Mouse (Mus musculus): ENCODE results near the gene Fam71a. TPM values are rescaled to one million over a fixed set of nuclear protein-coding genes. Genes with fewer than 3 reads are reported as not detected.

Gene Fam71a
- total and polyA plus RNA-seq, 3 experiments = not detected

GRCm38 (mm10) chr1:191114868-191115267, 49.7 kb downstream of the Fam71a start (continued):
- TF ChIP-seq JUN (IDR thresholded peaks at IDR 0.05; ENCODE audit: insufficient read depth, low read depth, low read length) (peak; percentile 62), EP300 (IDR thresholded peaks at IDR 0.05; ENCODE audit: low read length) (peak; percentile 83), MEF2A (IDR thresholded peaks at IDR 0.05; ENCODE audit: borderline replicate concordance, low read depth, low read length) (peak; percentile 71), CHD1 (IDR thresholded peaks at IDR 0.05; ENCODE audit: low read depth, low read length) (no peak), NELFE (IDR thresholded peaks at IDR 0.05; ENCODE audit: low read depth, low read length) (no peak), ZKSCAN1 (IDR thresholded peaks at IDR 0.05; ENCODE audit: borderline replicate concordance, low read depth, low read length) (no peak), MXI1 (IDR thresholded peaks at IDR 0.05; ENCODE audit: low read depth, low read length) (no peak), TBP (conservative IDR thresholded peaks at IDR 0.05; ENCODE audit: low read depth, low read length) (peak; percentile 33; the same call in 1 of the 2 replicates), SIN3A (IDR thresholded peaks at IDR 0.05; ENCODE audit: low read length) (no peak), IRF4 (IDR thresholded peaks at IDR 0.05; ENCODE audit: low read depth, low read length) (peak; percentile 96), PAX5 (IDR thresholded peaks at IDR 0.05; ENCODE audit: low read length) (no peak), HCFC1 (IDR thresholded peaks at IDR 0.05; ENCODE audit: low read depth, low read length) (no peak), KAT2A (IDR thresholded peaks at IDR 0.05; ENCODE audit: insufficient replicate concordance, low read length) (no peak)

Other genes with a start within 250 kb of the Fam71a start
- gene Angel2, start 239.7 kb downstream of the Fam71a start, total RNA-seq (2012; rRNA removed) = 24.4 and 25.3 TPM in 2 replicates
- 49.9 and 53.6 TPM in 2 replicates for gene Angel2, start 239.7 kb downstream of the Fam71a start, total RNA-seq (2014; rRNA removed)
- 34.2 and 34.8 TPM in 2 replicates for gene Angel2, start 239.7 kb downstream of the Fam71a start, polyA plus RNA-seq (2012; ENCODE audit: insufficient read length, low read depth)
- gene Vash2, start 185.5 kb downstream of the Fam71a start, total RNA-seq (2012; rRNA removed) = 0.04 and 0.08 TPM in 2 replicates
- 0.05 and 0.17 TPM in 2 replicates for gene Vash2, start 185.5 kb downstream of the Fam71a start, total RNA-seq (2014; rRNA removed)
- gene Vash2, start 185.5 kb downstream of the Fam71a start, polyA plus RNA-seq (2012; ENCODE audit: insufficient read length, low read depth) = 0.16 and 0.25 TPM in 2 replicates
- 40.0 and 47.9 TPM in 2 replicates for gene Flvcr1, start 138.7 kb downstream of the Fam71a start, total RNA-seq (2012; rRNA removed)
- 86.8 and 93.8 TPM in 2 replicates for gene Flvcr1, start 138.7 kb downstream of the Fam71a start, total RNA-seq (2014; rRNA removed)
- 35.9 and 37.5 TPM in 2 replicates for gene Flvcr1, start 138.7 kb downstream of the Fam71a start, polyA plus RNA-seq (2012; ENCODE audit: insufficient read length, low read depth)
- gene Spata45, start 128.2 kb downstream of the Fam71a start, total RNA-seq (2012; rRNA removed) = not detected in 2 replicates
- not detected in 2 replicates for gene Spata45, start 128.2 kb downstream of the Fam71a start, total RNA-seq (2014; rRNA removed)
- 0.76 TPM in 1 of 2 replicates, not detected in the other for gene Spata45, start 128.2 kb downstream of the Fam71a start, polyA plus RNA-seq (2012; ENCODE audit: insufficient read length, low read depth)
- 12.9 TPM in 2 replicates for gene Tatdn3, start 101.9 kb downstream of the Fam71a start, total RNA-seq (2012; rRNA removed)
- 17.2 and 17.3 TPM in 2 replicates for gene Tatdn3, start 101.9 kb downstream of the Fam71a start, total RNA-seq (2014; rRNA removed)
- gene Tatdn3, start 101.9 kb downstream of the Fam71a start, polyA plus RNA-seq (2012; ENCODE audit: insufficient read length, low read depth) = 11.3 and 12.7 TPM in 2 replicates
- 17.4 and 17.9 TPM in 2 replicates for gene Nsl1, start 101.8 kb downstream of the Fam71a start, total RNA-seq (2012; rRNA removed)
- gene Nsl1, start 101.8 kb downstream of the Fam71a start, total RNA-seq (2014; rRNA removed) = 24.9 and 27.1 TPM in 2 replicates
- 16.0 and 20.0 TPM in 2 replicates for gene Nsl1, start 101.8 kb downstream of the Fam71a start, polyA plus RNA-seq (2012; ENCODE audit: insufficient read length, low read depth)
- 38.7 and 50.4 TPM in 2 replicates for gene Batf3, start 67.0 kb downstream of the Fam71a start, total RNA-seq (2012; rRNA removed)
- 33.0 and 44.7 TPM in 2 replicates for gene Batf3, start 67.0 kb downstream of the Fam71a start, total RNA-seq (2014; rRNA removed)
- gene Batf3, start 67.0 kb downstream of the Fam71a start, polyA plus RNA-seq (2012; ENCODE audit: insufficient read length, low read depth) = 42.5 and 48.1 TPM in 2 replicates
- 13.7 and 32.9 TPM in 2 replicates for gene Atf3, start 53.2 kb upstream of the Fam71a start, total RNA-seq (2012; rRNA removed)
- gene Atf3, start 53.2 kb upstream of the Fam71a start, total RNA-seq (2014; rRNA removed) = 39.7 and 41.5 TPM in 2 replicates
- gene Atf3, start 53.2 kb upstream of the Fam71a start, polyA plus RNA-seq (2012; ENCODE audit: insufficient read length, low read depth) = 25.1 and 28.9 TPM in 2 replicates
- 58.9 and 86.7 TPM in 2 replicates for gene Nenf, start 153.4 kb upstream of the Fam71a start, total RNA-seq (2012; rRNA removed)
- 35.7 and 43.8 TPM in 2 replicates for gene Nenf, start 153.4 kb upstream of the Fam71a start, total RNA-seq (2014; rRNA removed)
- 28.8 and 38.9 TPM in 2 replicates for gene Nenf, start 153.4 kb upstream of the Fam71a start, polyA plus RNA-seq (2012; ENCODE audit: insufficient read length, low read depth)
- gene Tmem206, start 161.1 kb upstream of the Fam71a start, total RNA-seq (2012; rRNA removed) = 11.5 and 15.4 TPM in 2 replicates
- 12.2 and 13.1 TPM in 2 replicates for gene Tmem206, start 161.1 kb upstream of the Fam71a start, total RNA-seq (2014; rRNA removed)
- gene Tmem206, start 161.1 kb upstream of the Fam71a start, polyA plus RNA-seq (2012; ENCODE audit: insufficient read length, low read depth) = 16.4 and 17.0 TPM in 2 replicates
- gene Ppp2r5a, start 238.5 kb upstream of the Fam71a start, total RNA-seq (2012; rRNA removed) = 58.9 and 62.0 TPM in 2 replicates
- gene Ppp2r5a, start 238.5 kb upstream of the Fam71a start, total RNA-seq (2014; rRNA removed) = 96.7 and 102 TPM in 2 replicates
- gene Ppp2r5a, start 238.5 kb upstream of the Fam71a start, polyA plus RNA-seq (2012; ENCODE audit: insufficient read length, low read depth) = 40.3 and 42.6 TPM in 2 replicates

Data from CH12.LX (cell line).